Mouse (Mus musculus): ENCODE results near the gene Gm11939.
A peak's percentile ranks its signal among the peaks of the same experiment; 100 is the strongest.
"Not testable (repeated sequence)": the region's sequence is repeated elsewhere in the genome, so short reads cannot be mapped to it uniquely, and the experiment has no call there.

The Gm11939 gene

DNA sequence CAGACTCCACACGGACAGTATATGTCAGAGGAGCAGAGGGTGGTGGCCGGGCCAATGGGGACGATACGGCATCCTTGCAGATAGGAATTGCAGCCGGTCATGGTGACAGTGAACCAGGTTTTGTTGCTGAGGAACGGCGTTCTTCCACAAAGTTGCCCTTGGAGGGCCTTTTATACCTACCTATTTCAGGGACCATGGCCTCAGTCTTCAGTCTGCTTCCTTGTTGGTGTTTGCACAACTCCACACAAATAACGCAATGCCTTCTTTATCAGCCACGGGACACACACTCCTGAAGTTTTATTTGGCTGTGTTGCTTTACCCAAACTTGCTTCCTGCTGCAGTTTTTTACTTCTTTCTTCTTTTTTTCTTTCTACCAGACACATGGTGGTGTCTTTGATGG, at the start of gene Gm11939:
Gene Gm11939 (minus strand): TSS at position 101 of the 400 bp plus-strand sequence.
- no peak for DNase-seq (ENCODE audit: low read depth)

DNA sequence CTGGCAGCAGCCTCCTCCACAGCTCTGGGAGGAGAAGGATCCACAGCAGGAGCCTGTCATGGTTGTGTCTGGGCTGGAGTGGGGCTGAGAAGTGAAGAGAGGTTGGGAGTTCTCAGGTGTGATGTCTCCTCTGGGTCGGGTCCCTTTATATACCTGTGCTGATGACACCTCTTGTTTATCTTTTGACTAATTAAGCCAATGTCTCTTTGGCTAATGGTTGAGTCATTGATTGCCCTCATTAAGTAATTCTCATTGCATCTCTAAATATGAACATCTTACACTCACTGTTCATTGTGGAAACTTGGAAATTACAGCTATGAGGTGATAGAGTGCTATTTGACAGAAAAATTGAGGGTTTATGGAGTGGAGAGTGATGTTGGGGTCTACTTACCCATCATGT, 43.9 kb upstream of the Gm11939 start, which contains the start of gene Gm11938:
Gene Gm11938 (minus strand): TSS at position 101 of the 400 bp plus-strand sequence.
- DNase-seq (ENCODE audit: low read depth), result not testable (repeated sequence)

DNA sequence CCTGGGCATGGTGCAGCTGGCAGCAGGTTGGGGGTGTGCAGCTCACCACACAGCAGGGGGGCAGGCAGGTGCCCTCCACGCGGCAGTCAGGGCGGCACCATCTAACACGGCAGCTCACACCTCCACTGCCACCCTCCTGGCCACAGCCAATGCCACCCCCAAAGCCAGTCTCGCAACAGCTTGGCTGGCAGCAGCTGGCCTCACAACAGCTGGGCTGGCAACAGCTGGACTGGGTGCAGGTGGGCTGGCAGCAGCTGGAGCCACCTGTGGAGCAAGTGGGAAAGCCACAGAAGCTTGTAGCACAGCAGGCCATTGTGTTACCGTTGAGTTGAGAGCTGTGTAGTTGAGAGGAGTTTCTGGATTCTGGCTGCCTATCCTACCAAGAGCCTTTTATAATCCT, 38.5 kb upstream of the Gm11939 start, which contains the start of gene Krtap9-3:
Gene Krtap9-3 (minus strand): TSS at position 364 of the 400 bp plus-strand sequence.
- DNase-seq (ENCODE audit: low read depth), result not testable (repeated sequence)

DNA sequence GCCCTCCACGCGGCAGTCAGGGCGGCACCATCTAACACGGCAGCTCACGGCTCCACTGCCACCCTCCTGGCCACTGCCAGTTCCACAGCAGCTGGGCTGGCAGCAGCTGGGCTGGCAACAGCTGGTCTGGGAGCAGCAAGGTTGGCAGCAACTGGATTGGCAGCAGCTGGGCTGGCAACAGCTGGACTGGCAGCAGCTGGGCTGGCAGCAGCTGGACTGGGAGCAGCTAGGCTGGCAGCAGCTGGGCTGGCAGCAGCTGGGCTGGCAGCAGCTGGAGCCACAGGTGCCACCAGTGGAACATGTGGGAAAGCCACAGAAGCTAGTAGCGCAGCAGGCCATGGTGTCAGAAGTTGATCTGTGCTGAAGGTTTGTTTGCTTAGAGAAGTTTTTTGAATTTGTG, 31.7 kb upstream of the Gm11939 start, which contains the start of gene Krtap1-3:
Gene Krtap1-3 (minus strand): TSS at position 359 of the 400 bp plus-strand sequence.
- no peak for DNase-seq (ENCODE audit: low read depth)

DNA sequence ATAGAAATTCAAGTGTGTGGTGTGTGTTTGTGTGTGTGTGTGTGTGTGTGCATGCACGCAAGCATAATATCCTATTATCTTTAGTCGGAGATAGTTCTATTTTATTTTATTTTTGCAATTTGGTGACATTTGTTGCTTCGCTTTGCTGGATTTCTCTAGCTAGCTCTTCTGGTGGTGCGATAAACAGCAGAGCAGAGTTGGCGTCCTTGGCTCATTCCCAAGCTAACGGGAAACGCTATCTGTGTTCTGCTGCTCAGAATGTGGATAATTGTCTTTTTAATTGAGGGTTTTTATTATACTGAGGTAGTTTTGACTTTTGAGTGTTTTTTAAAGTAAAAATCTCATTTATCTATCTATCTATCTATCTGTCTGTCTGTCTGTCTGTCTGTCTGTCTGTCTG, 25.8 kb upstream of the Gm11939 start:
- DNase-seq (ENCODE audit: low read depth), result no peak

DNA sequence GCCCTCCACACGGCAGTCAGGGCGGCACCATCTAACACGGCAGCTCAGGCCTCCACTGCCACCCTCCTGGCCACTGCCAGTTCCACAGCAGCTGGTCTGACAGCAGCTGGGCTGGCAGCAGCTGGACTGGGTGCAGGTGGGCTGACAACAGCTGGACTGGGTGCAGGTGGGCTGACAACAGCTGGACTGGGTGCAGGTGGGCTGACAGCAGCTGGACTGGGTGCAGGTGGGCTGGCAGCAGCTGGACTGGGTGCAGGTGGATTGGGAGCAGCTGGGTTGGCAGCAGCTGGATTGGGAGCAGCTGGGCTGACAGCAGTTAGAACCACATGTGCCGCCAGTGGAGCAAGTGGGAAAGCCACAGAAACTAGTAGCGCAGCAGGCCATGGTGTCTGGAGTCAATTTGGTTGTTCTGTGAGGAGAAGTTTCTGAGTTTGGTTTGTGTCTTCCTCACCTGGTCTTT, 24.0 kb upstream of the Gm11939 start, which contains the start of gene Krtap1-4:
Gene Krtap1-4 (minus strand): TSS at position 410 of the 460 bp plus-strand sequence.
- DNase-seq (ENCODE audit: low read depth), result no peak

DNA sequence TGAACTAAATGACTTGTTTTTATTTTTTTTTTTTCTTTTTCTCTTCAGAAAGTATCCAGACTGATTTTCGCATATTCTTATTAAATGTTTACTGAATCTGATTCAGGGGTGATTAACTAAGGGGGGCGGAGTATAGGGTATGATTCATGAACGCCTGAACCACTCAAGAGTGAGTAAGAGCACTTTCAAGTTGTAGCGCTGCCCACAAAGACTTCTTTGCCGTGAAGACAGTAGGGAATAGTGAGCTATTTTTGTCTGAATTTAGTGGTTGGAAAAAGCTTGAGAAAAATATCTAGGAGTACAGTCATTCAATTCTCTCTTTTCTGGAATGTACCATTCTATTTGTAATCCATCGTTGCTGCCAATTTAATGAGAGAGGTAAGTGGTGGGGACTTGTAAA, 22.3 kb upstream of the Gm11939 start:
- DNase-seq (ENCODE audit: low read depth), result no peak

DNA sequence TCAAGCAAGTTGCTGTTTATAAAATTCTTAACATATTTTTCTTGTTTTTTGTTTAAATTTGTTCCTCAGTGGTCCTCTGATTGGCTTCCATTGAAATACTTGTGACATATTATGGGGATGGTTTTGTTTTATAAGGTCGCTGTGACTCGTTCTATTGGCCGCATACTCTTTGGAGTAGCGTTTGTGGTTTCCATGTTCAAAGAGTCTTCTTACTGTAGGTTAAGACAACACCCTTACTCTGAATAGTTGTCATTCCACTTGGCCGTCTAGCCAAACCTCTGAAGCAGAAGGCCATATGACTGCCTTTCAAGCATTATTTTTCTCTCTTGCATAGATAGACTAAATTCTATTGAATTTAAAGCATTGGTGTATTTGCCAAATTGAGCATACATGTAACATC, 21.8 kb upstream of the Gm11939 start:
- DNase-seq (ENCODE audit: low read depth), result no peak

DNA sequence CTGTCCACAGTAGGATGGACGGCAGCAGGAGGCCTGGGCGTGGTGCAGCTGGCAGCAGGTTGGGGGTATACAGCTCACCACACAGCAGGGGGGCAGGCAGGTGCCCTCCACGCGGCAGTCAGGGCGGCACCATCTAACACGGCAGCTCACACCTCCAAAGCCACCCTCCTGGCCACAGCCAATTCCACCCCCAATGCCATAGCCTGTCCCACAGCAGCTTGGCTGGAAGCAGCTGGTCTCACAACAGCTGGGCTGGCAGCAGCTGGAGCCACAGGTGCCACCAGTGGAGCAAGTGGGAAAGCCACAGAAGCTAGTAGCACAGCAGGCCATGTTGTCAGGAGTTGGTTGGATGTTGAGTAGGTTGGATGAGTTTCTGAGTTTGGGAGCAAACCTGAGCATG, 21.4 kb upstream of the Gm11939 start, which contains the start of gene Krtap1-5:
Gene Krtap1-5 (minus strand): TSS at position 381 of the 400 bp plus-strand sequence.
- no peak for DNase-seq (ENCODE audit: low read depth)

DNA sequence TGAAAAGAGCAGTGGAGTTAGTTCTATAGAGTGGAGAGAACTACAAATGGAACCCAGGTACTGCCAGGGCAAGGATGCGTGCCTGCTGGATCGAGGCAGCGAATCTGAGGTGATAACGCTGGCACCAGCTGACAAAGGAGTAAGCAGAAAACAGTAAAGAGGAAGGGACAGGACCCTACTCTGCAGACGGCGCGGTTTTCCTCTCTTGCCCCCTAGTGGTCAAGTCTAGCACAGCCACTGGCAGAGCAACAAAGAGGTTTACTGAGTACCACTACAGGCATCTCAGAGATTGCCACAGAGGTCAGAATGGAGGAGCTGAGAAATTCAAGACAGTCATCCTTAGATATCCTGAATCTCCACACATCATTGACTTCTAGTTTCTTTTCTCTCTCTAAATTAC, 14.8 kb upstream of the Gm11939 start:
- peak; percentile 59 for DNase-seq (ENCODE audit: low read depth)

DNA sequence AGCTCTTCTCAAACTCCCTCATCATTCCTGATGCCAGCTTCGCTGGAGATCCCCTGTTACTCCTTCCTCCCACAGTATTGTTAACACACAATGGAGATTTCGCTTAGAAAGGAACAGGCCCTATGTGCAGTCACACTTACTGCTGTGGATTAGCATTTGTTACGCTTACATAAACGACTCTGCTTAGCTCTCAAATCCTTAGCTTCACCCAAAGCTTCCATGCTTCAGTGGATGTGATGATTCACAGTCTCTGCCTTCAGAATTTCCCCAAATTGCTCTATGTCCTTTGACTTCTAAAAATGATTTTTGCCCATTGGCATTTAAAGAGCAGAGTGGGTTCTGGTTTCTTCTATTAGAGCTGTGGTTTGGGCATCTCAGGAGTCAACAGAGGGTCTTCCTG, 13.9 kb upstream of the Gm11939 start:
- no peak for DNase-seq (ENCODE audit: low read depth)

DNA sequence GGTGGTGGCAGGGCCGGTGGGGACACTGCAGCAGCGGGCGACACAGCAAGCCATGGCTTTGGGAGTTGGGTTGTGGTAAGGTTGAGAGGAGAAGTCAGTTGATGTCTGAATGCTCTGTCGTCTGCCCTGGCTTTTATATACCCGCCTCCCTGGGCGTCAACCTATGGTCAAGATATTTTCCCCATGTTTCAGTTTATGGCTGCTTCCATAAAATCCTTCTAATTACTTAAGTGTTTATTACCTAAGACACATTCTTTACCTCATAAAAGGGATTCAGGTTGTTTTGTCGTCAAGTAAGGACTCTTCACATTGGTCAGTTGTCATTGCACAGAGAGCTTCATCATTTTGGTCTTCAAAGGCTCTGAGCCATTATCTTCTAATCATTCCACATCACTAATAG, 7.3 kb upstream of the Gm11939 start, which contains the start of gene Krtap3-1:
Gene Krtap3-1 (minus strand): TSS at position 101 of the 400 bp plus-strand sequence.
- no peak for DNase-seq (ENCODE audit: low read depth)

DNA sequence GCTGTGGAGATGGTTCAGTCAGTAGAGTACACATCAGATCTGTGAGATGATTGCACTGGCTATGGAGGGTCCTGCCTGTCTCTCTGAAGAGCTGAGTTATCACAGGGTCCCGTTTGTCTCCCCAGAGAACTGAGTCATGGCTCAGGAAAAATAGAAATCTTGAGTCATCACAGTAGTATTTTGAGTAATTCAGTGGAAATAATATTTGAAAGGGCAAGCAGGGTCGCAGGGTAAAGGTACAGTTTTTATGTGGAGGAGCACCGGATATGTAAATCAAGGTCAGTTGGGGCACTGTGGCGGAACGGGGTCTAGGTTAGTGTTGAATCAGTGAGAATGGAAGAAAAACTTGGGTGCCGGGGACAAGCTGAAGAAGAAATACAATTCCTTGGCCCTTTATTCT, 3.3 kb upstream of the Gm11939 start:
- DNase-seq (ENCODE audit: low read depth), result no peak

DNA sequence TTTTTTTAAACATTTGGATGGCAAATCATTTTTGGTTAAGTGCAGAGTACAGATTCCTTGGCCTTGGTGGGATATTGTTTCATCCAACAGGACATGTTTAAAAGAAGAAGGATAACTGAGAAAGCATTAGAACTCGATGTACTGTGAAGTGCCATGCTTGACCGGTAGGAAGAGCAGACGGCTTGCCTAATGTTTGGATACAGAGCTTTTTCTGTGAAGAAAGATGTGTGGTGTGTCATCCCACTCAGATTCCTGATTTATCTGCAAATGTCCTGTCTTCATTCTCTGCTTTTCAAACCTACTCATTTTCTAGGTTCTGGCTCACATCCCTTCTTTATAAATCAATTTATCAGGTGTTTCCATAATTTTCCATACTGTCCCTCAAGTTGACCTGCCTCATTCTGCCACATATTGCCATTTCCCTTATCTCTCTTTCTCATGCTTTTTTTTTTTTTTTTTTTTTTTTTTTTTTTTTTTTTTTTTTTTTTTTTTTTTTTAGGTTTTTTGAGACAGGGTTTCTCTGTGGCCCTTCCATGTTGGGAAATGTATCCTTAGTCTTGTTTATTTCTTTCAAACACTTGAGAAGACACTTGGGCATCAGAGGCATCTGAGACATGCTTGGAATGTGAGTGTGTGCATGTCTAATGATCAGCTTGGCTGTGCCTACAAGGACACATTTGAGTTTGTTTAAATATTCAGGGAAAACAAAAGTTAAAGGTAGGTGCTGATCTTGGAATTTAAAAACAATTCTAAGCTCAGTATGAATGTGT, 1.1 kb downstream of the Gm11939 start:
- DNase-seq (ENCODE audit: low read depth), result no peak

DNA sequence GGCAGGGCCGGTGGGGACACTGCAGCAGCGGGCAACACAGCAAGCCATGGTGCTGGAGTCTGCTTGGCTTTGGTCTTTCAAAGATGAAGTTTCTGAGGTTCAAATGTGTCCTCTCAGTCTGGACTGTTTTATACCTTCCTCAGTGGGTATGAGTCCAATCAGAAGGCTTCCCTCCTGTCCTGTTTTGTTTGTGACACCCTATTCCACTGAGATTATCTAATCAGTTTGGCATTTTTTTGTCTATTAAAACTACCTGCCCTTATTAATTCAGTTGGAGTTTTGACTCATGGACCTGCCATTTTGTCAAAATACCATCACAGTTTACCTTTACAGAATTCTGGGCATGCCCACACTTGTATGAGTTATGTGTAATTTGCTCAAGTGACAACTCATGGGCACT, 2.5 kb downstream of the Gm11939 start, which contains the start of gene Krtap3-2:
Gene Krtap3-2 (minus strand): TSS at position 101 of the 400 bp plus-strand sequence.
- no peak for DNase-seq (ENCODE audit: low read depth)

DNA sequence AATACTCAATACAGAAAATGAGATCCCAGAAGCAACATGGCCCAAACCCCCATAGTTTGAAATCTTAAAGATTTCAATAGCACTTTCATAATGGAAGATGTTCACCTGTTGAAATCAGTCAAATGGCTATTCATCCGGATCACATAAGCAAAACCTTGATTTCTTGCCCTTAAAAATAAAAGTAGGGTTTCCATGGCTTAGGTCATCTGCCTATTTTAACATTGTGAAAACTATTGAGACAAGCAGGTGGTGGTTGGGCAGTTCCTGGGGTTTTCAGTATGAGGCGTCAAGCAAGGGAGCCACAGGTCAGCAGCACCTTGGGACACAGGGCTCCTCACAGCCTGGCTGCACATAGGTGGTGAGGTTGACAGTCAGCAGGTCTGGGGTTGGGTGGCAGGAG, 3.1 kb downstream of the Gm11939 start:
- no peak for DNase-seq (ENCODE audit: low read depth)

DNA sequence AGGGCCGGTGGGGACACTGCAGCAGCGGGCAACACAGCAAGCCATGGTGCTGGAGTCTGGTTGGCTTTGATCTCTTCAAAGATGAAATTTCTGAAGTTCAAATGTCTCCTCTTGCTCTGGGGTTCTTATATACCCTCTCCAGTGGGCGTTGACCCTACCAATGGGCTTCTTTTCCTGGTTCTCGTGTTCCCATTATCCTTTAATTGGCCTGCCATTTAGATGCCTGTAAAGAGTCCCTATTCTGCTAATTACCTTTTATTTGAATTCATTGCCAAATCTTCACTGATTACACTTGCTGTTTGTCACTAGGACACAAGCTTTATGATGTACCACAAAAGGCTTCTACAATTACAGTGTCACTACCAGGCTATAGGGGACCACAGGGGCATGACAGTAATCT, 8.5 kb downstream of the Gm11939 start, which contains the start of gene Krtap3-3:
Gene Krtap3-3 (minus strand): TSS at position 101 of the 400 bp plus-strand sequence.
- DNase-seq (ENCODE audit: low read depth), result no peak

DNA sequence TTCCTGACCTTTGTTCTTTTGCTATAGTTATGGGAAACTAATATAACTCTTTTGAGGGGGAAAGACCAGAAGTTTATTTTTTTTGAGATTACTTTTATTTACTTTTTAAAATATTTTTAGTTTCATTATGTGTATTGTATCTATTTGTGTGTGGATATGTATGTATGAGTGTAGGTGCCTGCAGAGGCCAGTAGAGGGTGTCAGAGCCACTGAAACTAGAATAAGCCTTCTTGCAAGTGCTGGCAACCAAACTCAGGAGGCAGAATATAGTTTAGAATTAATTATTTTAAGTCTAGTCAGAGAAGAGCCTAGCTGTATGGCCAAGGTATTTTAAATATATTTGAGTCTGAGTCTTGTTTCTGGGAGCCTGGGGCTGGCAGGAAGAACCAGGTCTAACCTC, 11.4 kb downstream of the Gm11939 start:
- DNase-seq (ENCODE audit: low read depth), result no peak

DNA sequence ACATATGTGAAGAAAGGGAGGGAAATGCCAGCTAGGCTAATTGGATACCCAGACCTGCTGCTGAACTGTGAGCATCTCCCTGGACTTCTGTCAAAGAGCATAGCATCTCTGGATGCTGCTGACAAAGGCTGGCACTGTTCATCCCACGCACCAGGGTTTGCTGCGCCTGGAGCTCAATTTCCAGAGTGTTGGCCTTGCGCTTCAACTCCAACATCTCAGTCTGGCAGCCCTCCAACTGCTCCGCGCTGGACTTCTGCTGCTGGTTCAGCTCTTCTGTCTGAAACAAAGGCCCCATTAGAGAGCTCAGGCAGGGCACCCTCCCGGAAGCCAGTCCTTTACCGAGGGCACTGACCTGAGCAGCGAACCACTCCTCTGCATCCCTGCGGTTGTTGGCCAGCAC, 19.5 kb downstream of the Gm11939 start:
- DNase-seq (ENCODE audit: low read depth), result no peak

DNA sequence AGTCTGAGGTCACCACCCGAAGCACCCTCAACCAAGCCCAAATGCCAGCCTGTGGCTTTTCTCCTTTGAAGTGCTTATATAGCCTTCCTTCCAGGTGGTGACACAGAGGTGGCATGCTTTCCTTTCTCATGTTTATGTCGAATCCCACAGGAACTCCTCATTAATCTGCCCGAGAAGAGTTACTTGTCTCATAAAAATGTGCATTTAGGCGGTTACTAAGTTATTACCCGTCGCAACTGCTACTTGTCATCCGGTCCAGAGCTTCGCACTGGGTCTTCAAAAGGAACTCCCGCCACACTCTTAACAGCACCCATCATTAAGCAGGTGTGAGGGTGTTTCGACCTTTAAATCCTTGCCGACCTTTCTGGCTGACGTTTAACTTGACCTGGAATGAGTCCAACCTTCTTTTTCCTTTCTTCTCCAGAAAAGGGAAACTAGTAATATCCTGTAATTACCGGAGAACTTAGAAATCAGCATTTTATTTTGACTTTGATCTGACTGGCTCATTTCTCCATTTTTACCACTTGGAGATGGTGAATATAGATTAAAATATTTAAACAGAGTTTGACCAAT, 37.9 kb downstream of the Gm11939 start, which contains the start of gene Krt39:
Gene Krt39 (minus strand): TSS at position 51 of the 573 bp plus-strand sequence.
- DNase-seq (ENCODE audit: low read depth), result no peak

DNA sequence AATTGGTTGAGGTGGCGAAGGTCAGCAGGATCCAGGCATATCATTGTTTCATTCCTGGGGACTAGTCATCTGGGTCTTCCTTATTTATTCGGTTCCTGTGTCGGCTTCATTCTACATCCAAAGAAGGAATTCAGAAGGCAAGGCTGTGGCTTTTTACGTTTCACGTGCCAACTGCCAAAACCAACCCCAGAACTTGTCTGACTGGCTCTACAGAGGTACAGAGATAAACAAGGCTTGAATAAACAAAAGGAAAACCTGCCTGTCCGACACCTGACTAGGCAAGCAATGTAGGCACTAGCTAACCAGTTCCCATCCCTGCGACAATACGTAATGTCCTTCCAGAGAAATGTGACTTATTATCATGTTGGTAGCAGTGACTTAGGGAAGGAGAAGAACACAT, 45.2 kb downstream of the Gm11939 start:
- DNase-seq (ENCODE audit: low read depth), result no peak

All from naive thymus-derived CD4-positive, alpha-beta T cell, adult 2 months (primary cell).